Mouse (Mus musculus) CD4-positive, CD25-positive, alpha-beta regulatory T cell, adult 4 months (primary cell): Measurements from ENCODE around the gene Grn. TPM values are rescaled to one million over a fixed set of nuclear protein-coding genes. Genes with fewer than 3 reads are reported as not detected.

ENCODE experiments used
- ATAC-seq: one replicate; pipeline ENCODE4 v1.8.0; 2017
- polyA plus RNA-seq, 2 experiments: library from polyadenylated mRNA; unstranded; fragments of 100-300 nt; shearing (Covaris generic); gene quantifications; one replicate each; pipeline ENCODE4 v1.2.1; 2017

Gene Grn
- polyA plus RNA-seq, 2 experiments from 2014 or later: 23.3 to 51.4 TPM

GRCm38 (mm10) chr11:102480111-102480510, 50.0 kb downstream of the Grn start:
- ATAC-seq: no peak

GRCm38 (mm10) chr11:102480897-102481296, 50.8 kb downstream of the Grn start:
- no peak for ATAC-seq

GRCm38 (mm10) chr11:102481779-102482178, 51.7 kb downstream of the Grn start:
- ATAC-seq: no peak

Other genes starting within 250 kb of the Grn start
- 10 to 100 TPM; 33.4 to 69.4 TPM for gene Lsm12, start 245.0 kb upstream of the Grn start, polyA plus RNA-seq
- 10 to 100 TPM; 29.1 to 53.9 TPM for gene G6pc3, start 240.7 kb upstream of the Grn start, polyA plus RNA-seq
- 10 to 100 TPM in 1 of 2 experiments, 1 to 10 TPM in 1; 6.5 to 12.3 TPM for gene Hdac5, start 200.1 kb upstream of the Grn start, polyA plus RNA-seq
- gene BC030867, start 181.4 kb upstream of the Grn start, polyA plus RNA-seq: 1 to 10 TPM in 1 of 2 experiments, under 1 TPM in 1; 0.40 to 1.8 TPM
- not detected for gene Asb16, start 161.6 kb upstream of the Grn start, polyA plus RNA-seq
- gene Tmub2, start 145.4 kb upstream of the Grn start, polyA plus RNA-seq: 10 to 100 TPM; 64.7 to 80.5 TPM
- gene Atxn7l3, start 133.7 kb upstream of the Grn start, polyA plus RNA-seq: 1 to 10 TPM; 7.2 to 7.3 TPM
- gene Ubtf, start 110.6 kb upstream of the Grn start, polyA plus RNA-seq: 10 to 100 TPM; 46.1 to 51.1 TPM
- gene Slc4a1, start 64.1 kb upstream of the Grn start, polyA plus RNA-seq: not detected
- 1 to 10 TPM; 3.3 to 3.5 TPM for gene Rundc3a, start 36.9 kb upstream of the Grn start, polyA plus RNA-seq
- 10 to 100 TPM; 44.0 to 44.2 TPM for gene Slc25a39, start 22.4 kb upstream of the Grn start, polyA plus RNA-seq
- gene Fam171a2, start 17.4 kb downstream of the Grn start, polyA plus RNA-seq: not detected
- 1 to 10 TPM in 1 of 2 experiments, under 1 TPM in 1; 0.36 to 1.5 TPM for gene Itga2b, start 39.8 kb downstream of the Grn start, polyA plus RNA-seq
- gene Gpatch8, start 126.1 kb downstream of the Grn start, polyA plus RNA-seq: 10 to 100 TPM; 64.2 to 75.8 TPM
- not detected for gene Gm11627, start 149.1 kb downstream of the Grn start, polyA plus RNA-seq
- not detected for gene Fzd2, start 174.1 kb downstream of the Grn start, polyA plus RNA-seq
- gene Meioc, start 233.4 kb downstream of the Grn start, polyA plus RNA-seq: under 1 TPM in 1 of 2 experiments, not detected in 1; 0.16 TPM